In genomic region chr12:69214393-69214792, GRCm38 (mm10) we compare ENCODE assay signal across 22 mouse cellular contexts. TPM values are rescaled to one million over a fixed set of nuclear protein-coding genes. Genes with fewer than 3 reads are reported as not detected.
DNase-seq lines count a peak whose midpoint lies in the region; ATAC-seq and TF ChIP-seq lines count a peak whose summit lies in the region.
"Had no signal": no experiment of that assay in that cellular context is flagged by ENCODE, and none has a peak within 500 bp of the region (broad histone marks: within the 10 kb centered on the region; RNA-seq: fewer than 3 reads in every experiment).

No protein-coding gene starts in this region.

- no peaks in the 10 kb centered on the region for H3K27me3 ChIP-seq in limb, embryonic 15.5 days
- no peaks in the 10 kb centered on the region for H3K27me3 ChIP-seq in limb, embryonic 10.5 days (ENCODE audit: low read depth, poor library complexity, severe bottlenecking)
- no peaks in the 10 kb centered on the region for H3K27me3 ChIP-seq in liver, embryonic 11.5 days (replicated peaks; ENCODE audit: control insufficient read depth, insufficient read depth, low read length)
- H3K27me3 ChIP-seq: forebrain, embryonic 13.5 days; heart, embryonic 15.5 days; hindbrain, embryonic 13.5 days; intestine, embryonic 15.5 days; Patski had no signal

- no peak overlapping the region for H3K4me2 ChIP-seq in limb, embryonic 15.5 days
- no peak overlapping the region for H3K4me2 ChIP-seq in liver, embryonic 11.5 days
- H3K4me2 ChIP-seq: forebrain, embryonic 13.5 days; heart, embryonic 11.5 days; heart, embryonic 15.5 days; hindbrain, embryonic 13.5 days; intestine, embryonic 15.5 days had no signal

- ATAC-seq in limb, embryonic 15.5 days (ENCODE audit: insufficient number of reproducible peaks, low FRiP score, low TSS enrichment, low read depth) = no peak
- peak; percentile 67 for ATAC-seq in megakaryocyte, adult 5-6 weeks (ENCODE audit: poor library complexity, severe bottlenecking)
- no peak for ATAC-seq in liver, embryonic 11.5 days (replicated peaks; ENCODE audit: low FRiP score)
- ATAC-seq: hindbrain, embryonic 16.5 days; intestine, embryonic 15.5 days; Patski had no signal

- no peak for DNase-seq in gastrocnemius, adult 2 months
- DNase-seq in gastrocnemius, postnatal 4 days (ENCODE audit: low spot score in 2 of 2) = no peak
- DNase-seq in limb, embryonic 10.5 days (ENCODE audit: low spot score) = no peak
- DNase-seq in cerebellum, adult 11-12 months = no peak
- no peak for DNase-seq in right cerebral cortex, postnatal 25 days
- no peak for DNase-seq in liver, embryonic 11.5 days (ENCODE audit: low spot score)
- DNase-seq: cerebellum, adult 11 months; cerebellum, adult 8-10 months; cerebellum, postnatal 10 days; cerebellum, postnatal 36 days had no signal

- H3K4me1 ChIP-seq in limb, embryonic 15.5 days = no peaks in the 10 kb centered on the region
- H3K4me1 ChIP-seq in limb, embryonic 10.5 days = no peaks in the 10 kb centered on the region
- no peaks in the 10 kb centered on the region for H3K4me1 ChIP-seq in liver, embryonic 11.5 days (replicated peaks; ENCODE audit: control insufficient read depth, insufficient read depth, low read length)
- H3K4me1 ChIP-seq: forebrain, embryonic 10.5 days; forebrain, embryonic 13.5 days; hindbrain, embryonic 10.5 days; hindbrain, embryonic 13.5 days; intestine, embryonic 15.5 days had no signal

- 91% methylated on average over 7 of the region's 7 CpGs for WGBS in limb, embryonic 15.5 days
- 95% methylated on average over 7 of the region's 7 CpGs for WGBS in limb, embryonic 10.5 days
- 83% methylated on average over 7 of the region's 7 CpGs for WGBS in liver, embryonic 11.5 days

- no peak overlapping the region for H3K4me3 ChIP-seq in gastrocnemius, adult 2 months
- no peak overlapping the region for H3K4me3 ChIP-seq in limb, embryonic 15.5 days
- H3K4me3 ChIP-seq in limb, embryonic 10.5 days = no peak overlapping the region
- H3K4me3 ChIP-seq in liver, embryonic 11.5 days (ENCODE audit: low read depth, low read length) = no peak overlapping the region
- H3K4me3 ChIP-seq: forebrain, embryonic 10.5 days; forebrain, embryonic 13.5 days; heart, embryonic 15.5 days; hindbrain, embryonic 10.5 days; hindbrain, embryonic 13.5 days; intestine, embryonic 15.5 days had no signal

- intact Hi-C loops in gastrocnemius, adult 2 months (cut with DNase I) = no loop called here

- peaks cover 83% of the 10 kb centered on the region for H3K36me3 ChIP-seq in limb, embryonic 15.5 days
- H3K36me3 ChIP-seq in limb, embryonic 10.5 days = peaks cover 100% of the 10 kb centered on the region
- H3K36me3 ChIP-seq in liver, embryonic 11.5 days (ENCODE audit: control insufficient read depth, insufficient read depth, low read length) = peaks cover 40% of the 10 kb centered on the region
- H3K36me3 ChIP-seq: hindbrain, embryonic 13.5 days had no signal

- H3K9ac ChIP-seq in limb, embryonic 15.5 days = no peak overlapping the region
- no peak overlapping the region for H3K9ac ChIP-seq in liver, embryonic 11.5 days (ENCODE audit: low read depth, low read length)
- H3K9ac ChIP-seq: forebrain, embryonic 13.5 days; heart, embryonic 15.5 days; hindbrain, embryonic 13.5 days; intestine, embryonic 15.5 days had no signal

- no peaks in the 10 kb centered on the region for H3K9me3 ChIP-seq in limb, embryonic 15.5 days
- H3K9me3 ChIP-seq in limb, embryonic 10.5 days (replicated peaks) = no peaks in the 10 kb centered on the region
- no peaks in the 10 kb centered on the region for H3K9me3 ChIP-seq in liver, embryonic 11.5 days (ENCODE audit: control insufficient read depth, low read length)
- H3K9me3 ChIP-seq: forebrain, embryonic 10.5 days; forebrain, embryonic 13.5 days; G1E; heart, embryonic 15.5 days; hindbrain, embryonic 10.5 days; hindbrain, embryonic 13.5 days; intestine, embryonic 15.5 days had no signal

- no peak for TF ChIP-seq CTCF in gastrocnemius, adult 2 months (IDR thresholded peaks at IDR 0.05)

- H3K27ac ChIP-seq in gastrocnemius, adult 2 months = peak overlapping the region; percentile 16; the same call in 1 of the 2 replicates
- peak overlapping the region; percentile 27; the same call in 1 of the 2 replicates for H3K27ac ChIP-seq in limb, embryonic 15.5 days
- H3K27ac ChIP-seq in limb, embryonic 10.5 days = no peak overlapping the region
- no peak overlapping the region for H3K27ac ChIP-seq in liver, embryonic 11.5 days (ENCODE audit: low read depth, low read length)
- H3K27ac ChIP-seq: forebrain, embryonic 10.5 days; forebrain, embryonic 13.5 days; heart, embryonic 15.5 days; hindbrain, embryonic 10.5 days; hindbrain, embryonic 13.5 days; intestine, embryonic 15.5 days had no signal

RNA-seq across cellular contexts. Expression of gene Gm49384, which starts 10.3 kb away (rescaled TPM):
- total RNA-seq in gastrocnemius, adult 2 months (2021) = 1 to 10 TPM; 2.0 to 3.2 TPM
- 1 to 10 TPM; 5.3 to 6.2 TPM for total RNA-seq in gastrocnemius, postnatal 4 days (2021)
- polyA plus RNA-seq in limb, embryonic 15.5 days (2015; fragmentation: Nextera tagmentation; extraction: Ambion mirVana) = 24.2 and 24.4 TPM in 2 replicates
- 53.5 and 55.2 TPM in 2 replicates for polyA plus RNA-seq in limb, embryonic 10.5 days (2016; fragmentation: Nextera tagmentation; extraction: Ambion mirVana)
- total RNA-seq in megakaryocyte, adult 5-6 weeks (2015) = 8.8 and 19.8 TPM in 2 replicates
- total RNA-seq in megakaryocyte, adult 5-6 weeks (2017) = 8.3 and 12.8 TPM in 2 replicates
- 35.5 and 37.9 TPM in 2 replicates for polyA plus RNA-seq in liver, embryonic 11.5 days (2014; fragmentation: Nextera tagmentation; extraction: Ambion mirVana)
- polyA plus RNA-seq: G1E had no signal

RNA-seq across cellular contexts. Expression of gene Pole2, which starts 13.6 kb away (rescaled TPM):
- total RNA-seq in gastrocnemius, adult 2 months (2021) = under 1 TPM; 0.28 to 0.42 TPM
- 1 to 10 TPM; 6.1 to 6.9 TPM for total RNA-seq in gastrocnemius, postnatal 4 days (2021)
- 23.1 and 24.0 TPM in 2 replicates for polyA plus RNA-seq in limb, embryonic 15.5 days (2015; fragmentation: Nextera tagmentation; extraction: Ambion mirVana)
- 32.6 and 35.3 TPM in 2 replicates for polyA plus RNA-seq in limb, embryonic 10.5 days (2016; fragmentation: Nextera tagmentation; extraction: Ambion mirVana)
- total RNA-seq in megakaryocyte, adult 5-6 weeks (2015) = 35.6 and 50.8 TPM in 2 replicates
- 22.5 and 31.2 TPM in 2 replicates for total RNA-seq in megakaryocyte, adult 5-6 weeks (2017)
- polyA plus RNA-seq in liver, embryonic 11.5 days (2014; fragmentation: Nextera tagmentation; extraction: Ambion mirVana) = 42.5 and 46.9 TPM in 2 replicates

RNA-seq across cellular contexts. Expression of gene Dnaaf2, which starts 16.2 kb away (rescaled TPM):
- under 1 TPM; 0.38 to 0.64 TPM for total RNA-seq in gastrocnemius, adult 2 months (2021)
- total RNA-seq in gastrocnemius, postnatal 4 days (2021) = 1 to 10 TPM; 1.4 to 1.7 TPM
- polyA plus RNA-seq in limb, embryonic 15.5 days (2015; fragmentation: Nextera tagmentation; extraction: Ambion mirVana) = 8.2 and 8.8 TPM in 2 replicates
- 16.7 and 17.0 TPM in 2 replicates for polyA plus RNA-seq in limb, embryonic 10.5 days (2016; fragmentation: Nextera tagmentation; extraction: Ambion mirVana)
- total RNA-seq in megakaryocyte, adult 5-6 weeks (2015) = 3.7 and 4.4 TPM in 2 replicates
- total RNA-seq in megakaryocyte, adult 5-6 weeks (2017) = 3.5 and 7.2 TPM in 2 replicates
- 12.2 and 14.0 TPM in 2 replicates for polyA plus RNA-seq in liver, embryonic 11.5 days (2014; fragmentation: Nextera tagmentation; extraction: Ambion mirVana)

RNA-seq across cellular contexts. Expression of gene Gm49383, which starts 17.5 kb away (rescaled TPM):
- total RNA-seq in gastrocnemius, adult 2 months (2021) = 1 to 10 TPM; 3.1 to 3.4 TPM
- 1 to 10 TPM; 5.2 to 6.2 TPM for total RNA-seq in gastrocnemius, postnatal 4 days (2021)
- 28.2 and 30.7 TPM in 2 replicates for polyA plus RNA-seq in limb, embryonic 15.5 days (2015; fragmentation: Nextera tagmentation; extraction: Ambion mirVana)
- polyA plus RNA-seq in limb, embryonic 10.5 days (2016; fragmentation: Nextera tagmentation; extraction: Ambion mirVana) = 54.8 and 61.0 TPM in 2 replicates
- total RNA-seq in megakaryocyte, adult 5-6 weeks (2015) = 1.8 and 4.7 TPM in 2 replicates
- 18.6 and 18.8 TPM in 2 replicates for total RNA-seq in megakaryocyte, adult 5-6 weeks (2017)
- 28.6 and 29.8 TPM in 2 replicates for polyA plus RNA-seq in liver, embryonic 11.5 days (2014; fragmentation: Nextera tagmentation; extraction: Ambion mirVana)

RNA-seq across cellular contexts. Expression of gene Klhdc1, which starts 26.6 kb away (rescaled TPM):
- 10 to 100 TPM; 18.7 to 24.1 TPM for total RNA-seq in gastrocnemius, adult 2 months (2021)
- 1 to 10 TPM; 7.1 to 8.7 TPM for total RNA-seq in gastrocnemius, postnatal 4 days (2021)
- polyA plus RNA-seq in limb, embryonic 15.5 days (2015; fragmentation: Nextera tagmentation; extraction: Ambion mirVana) = 7.6 and 10.6 TPM in 2 replicates
- polyA plus RNA-seq in limb, embryonic 10.5 days (2016; fragmentation: Nextera tagmentation; extraction: Ambion mirVana) = 2.5 and 2.6 TPM in 2 replicates
- total RNA-seq in megakaryocyte, adult 5-6 weeks (2015) = 0.91 and 3.5 TPM in 2 replicates
- total RNA-seq in megakaryocyte, adult 5-6 weeks (2017) = 2.9 and 5.1 TPM in 2 replicates
- polyA plus RNA-seq in liver, embryonic 11.5 days (2014; fragmentation: Nextera tagmentation; extraction: Ambion mirVana) = 5.7 and 5.8 TPM in 2 replicates

Comparison
In these comparisons a context has a peak if more than half of its experiments do, and no peak if none do; other contexts are left out.
1. H3K27ac ChIP-seq: peak in gastrocnemius, adult 2 months (single experiment) and limb, embryonic 15.5 days (single experiment); none in limb, embryonic 10.5 days (single experiment) and liver, embryonic 11.5 days (single experiment).
2. RNA of gene Pole2, which starts 13.6 kb away (total RNA-seq): 22.5 to 50.8 TPM in megakaryocyte, adult 5-6 weeks and 6.1 to 6.9 TPM in gastrocnemius, postnatal 4 days; 0.28 to 0.42 TPM in gastrocnemius, adult 2 months; every median in the first group is over 4 times any median in the second.